Mouse (Mus musculus): Measurements from ENCODE around the gene Iqsec2. TPM values are rescaled to one million over a fixed set of nuclear protein-coding genes. Genes with fewer than 3 reads are reported as not detected.

The Iqsec2 gene
- polyA plus RNA-seq, 1 experiment from 2014 or later: 7.3 TPM

DNA sequence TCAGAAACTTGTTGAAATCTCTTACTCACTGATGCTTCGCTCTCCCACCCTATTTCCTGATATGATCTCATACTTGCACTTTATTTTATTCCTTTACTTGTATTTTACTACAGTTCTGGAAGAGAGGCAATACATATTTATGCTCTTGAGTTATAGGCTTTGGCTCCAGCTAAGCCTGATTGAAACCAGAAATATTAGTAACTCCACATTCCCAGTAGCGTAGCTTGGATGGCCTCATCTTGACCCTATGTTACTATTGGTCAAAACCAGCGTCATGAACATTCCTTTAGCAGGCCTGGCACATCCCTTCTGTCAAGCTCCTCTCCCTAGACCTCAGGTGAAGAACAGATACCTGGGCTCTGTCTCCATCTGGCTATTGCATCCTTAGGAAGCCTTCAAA is 14.2 kb downstream of the Iqsec2 start:
- Histone ChIP-seq H3K4me3 (ENCODE audit: low read depth, low read length) (no peak overlapping the region), H3K27me3 (replicated peaks; ENCODE audit: control insufficient read depth, insufficient read depth, low read length) (no peaks in the 10 kb centered on the region), H3K4me1 (replicated peaks; ENCODE audit: control insufficient read depth, insufficient read depth, low read length) (no peaks in the 10 kb centered on the region), H3K36me3 (ENCODE audit: control insufficient read depth, insufficient read depth) (no peaks in the 10 kb centered on the region), H3K4me2 (replicated peaks; ENCODE audit: low read depth) (no peak overlapping the region), H3K9me3 (ENCODE audit: control insufficient read depth) (no peaks in the 10 kb centered on the region), H3K9ac (ENCODE audit: low read depth, low read length) (no peak overlapping the region), H3K27ac (ENCODE audit: low read depth, low read length) (no peak overlapping the region)
- WGBS: 74% methylated on average over 3 of the region's 3 CpGs
- TF ChIP-seq CTCF (IDR thresholded peaks at IDR 0.05; ENCODE audit: low read depth): no peak
- ATAC-seq: no peak

DNA sequence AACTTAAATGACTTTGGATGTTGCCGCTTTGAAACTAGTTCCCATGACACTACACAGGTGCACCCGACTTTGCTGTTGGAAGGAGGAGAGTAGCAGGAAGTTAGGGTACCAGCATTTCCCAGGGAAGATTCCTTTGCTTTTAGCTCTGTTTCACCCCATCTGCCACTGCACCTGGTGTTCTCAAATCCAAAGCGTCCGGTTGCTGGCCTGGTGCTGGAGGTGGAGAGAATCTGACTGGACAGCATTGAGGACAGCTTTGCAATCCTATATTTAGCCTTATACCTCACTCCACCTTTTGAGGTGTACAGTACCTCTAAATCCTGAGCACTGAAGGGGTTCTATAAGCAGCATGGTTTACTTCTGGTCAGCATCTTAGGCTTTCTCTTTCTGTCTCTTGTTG is 17.3 kb downstream of the Iqsec2 start:
- no peak for ATAC-seq
- H3K4me2 ChIP-seq (replicated peaks; ENCODE audit: low read depth): no peak overlapping the region
- H3K4me1 ChIP-seq (replicated peaks; ENCODE audit: control insufficient read depth, insufficient read depth, low read length): no peaks in the 10 kb centered on the region
- H3K9me3 ChIP-seq (ENCODE audit: control insufficient read depth): no peaks in the 10 kb centered on the region
- no peak overlapping the region for H3K4me3 ChIP-seq (ENCODE audit: low read depth, low read length)
- no peak for TF ChIP-seq CTCF (IDR thresholded peaks at IDR 0.05; ENCODE audit: low read depth)
- no peak overlapping the region for H3K9ac ChIP-seq (ENCODE audit: low read depth, low read length)
- no peaks in the 10 kb centered on the region for H3K36me3 ChIP-seq (ENCODE audit: control insufficient read depth, insufficient read depth)
- no peaks in the 10 kb centered on the region for H3K27me3 ChIP-seq (replicated peaks; ENCODE audit: control insufficient read depth, insufficient read depth, low read length)
- H3K27ac ChIP-seq (ENCODE audit: low read depth, low read length): no peak overlapping the region
- 92% methylated on average over 4 of the region's 4 CpGs for WGBS

DNA sequence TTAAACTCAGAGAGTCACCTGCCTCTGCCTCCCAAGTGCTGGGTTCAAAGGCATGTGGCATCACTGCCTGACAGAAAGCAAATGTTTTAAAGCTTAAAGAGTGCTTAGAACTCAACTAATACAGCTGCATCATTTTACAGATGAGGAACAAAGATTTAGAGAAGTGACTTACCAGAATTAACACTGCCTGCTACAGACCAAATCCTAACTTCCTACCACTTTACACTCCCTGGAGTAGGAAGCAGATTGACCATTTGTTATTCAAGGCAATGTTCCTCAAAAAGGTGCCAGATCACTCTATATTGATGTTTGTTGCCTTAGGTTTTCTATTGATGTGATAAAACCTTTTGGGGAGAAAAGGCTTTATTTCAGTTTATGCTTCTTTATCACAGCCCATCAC is 20.0 kb downstream of the Iqsec2 start:
- no peaks in the 10 kb centered on the region; the same call in 1 of the 2 replicates for H3K27me3 ChIP-seq (replicated peaks; ENCODE audit: control insufficient read depth, insufficient read depth, low read length)
- no peak overlapping the region for H3K27ac ChIP-seq (ENCODE audit: low read depth, low read length)
- no peaks in the 10 kb centered on the region for H3K4me1 ChIP-seq (replicated peaks; ENCODE audit: control insufficient read depth, insufficient read depth, low read length)
- no peaks in the 10 kb centered on the region for H3K9me3 ChIP-seq (ENCODE audit: control insufficient read depth)
- no peaks in the 10 kb centered on the region for H3K36me3 ChIP-seq (ENCODE audit: control insufficient read depth, insufficient read depth)
- no peak for ATAC-seq
- no peak overlapping the region for H3K9ac ChIP-seq (ENCODE audit: low read depth, low read length)
- H3K4me2 ChIP-seq (replicated peaks; ENCODE audit: low read depth): no peak overlapping the region
- TF ChIP-seq CTCF (IDR thresholded peaks at IDR 0.05; ENCODE audit: low read depth): no peak
- H3K4me3 ChIP-seq (ENCODE audit: low read depth, low read length): no peak overlapping the region

DNA sequence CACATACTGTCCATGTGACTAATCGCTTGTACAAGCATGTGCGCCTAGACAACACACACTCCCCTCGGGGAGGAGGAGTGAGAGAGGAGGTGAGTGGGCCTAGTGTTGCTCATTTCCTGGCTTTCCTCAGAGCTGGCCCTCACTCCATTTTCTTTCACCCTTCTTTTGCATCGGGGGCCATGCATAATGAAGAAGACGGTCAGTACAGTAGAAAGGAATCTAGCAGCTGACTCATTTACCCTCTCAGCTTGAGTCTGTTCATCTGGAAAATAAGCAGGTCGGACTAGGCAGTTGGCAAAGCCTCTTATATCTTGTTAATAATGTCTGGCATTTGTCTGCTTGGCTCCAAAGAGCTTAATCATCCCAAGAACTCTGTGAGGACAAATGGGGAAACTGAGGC is 22.1 kb downstream of the Iqsec2 start:
- Histone ChIP-seq H3K27me3 (replicated peaks; ENCODE audit: control insufficient read depth, insufficient read depth, low read length) (no peaks in the 10 kb centered on the region; the same call in 1 of the 2 replicates), H3K9me3 (ENCODE audit: control insufficient read depth) (no peaks in the 10 kb centered on the region), H3K36me3 (ENCODE audit: control insufficient read depth, insufficient read depth) (no peaks in the 10 kb centered on the region), H3K9ac (ENCODE audit: low read depth, low read length) (no peak overlapping the region), H3K27ac (ENCODE audit: low read depth, low read length) (no peak overlapping the region), H3K4me3 (ENCODE audit: low read depth, low read length) (no peak overlapping the region), H3K4me1 (replicated peaks; ENCODE audit: control insufficient read depth, insufficient read depth, low read length) (no peaks in the 10 kb centered on the region), H3K4me2 (replicated peaks; ENCODE audit: low read depth) (no peak overlapping the region)
- ATAC-seq: no peak
- 79% methylated on average over 6 of the region's 6 CpGs for WGBS
- no peak for TF ChIP-seq CTCF (IDR thresholded peaks at IDR 0.05; ENCODE audit: low read depth)

DNA sequence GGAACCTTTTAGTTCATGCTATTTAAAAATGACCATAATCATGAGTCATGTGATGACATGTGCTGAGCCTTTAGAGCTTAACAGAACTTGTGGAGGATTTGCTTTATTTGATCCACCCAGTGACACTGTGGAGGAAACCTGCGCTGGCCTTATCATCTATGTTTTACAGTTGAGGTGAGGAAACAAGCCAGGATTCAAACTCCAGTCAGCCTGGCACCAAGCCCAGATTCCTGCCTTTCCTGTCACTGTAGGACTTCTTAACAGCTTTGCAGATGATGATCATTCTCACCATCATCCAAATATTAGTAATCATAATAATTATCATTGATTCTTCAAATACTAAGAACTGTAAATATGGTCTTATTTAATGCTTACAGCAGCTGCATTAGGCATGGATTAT is 24.5 kb downstream of the Iqsec2 start:
- H3K27me3 ChIP-seq (replicated peaks; ENCODE audit: control insufficient read depth, insufficient read depth, low read length): no peaks in the 10 kb centered on the region; the same call in 1 of the 2 replicates
- 50% methylated on average over 1 of the region's 1 CpGs for WGBS
- no peak overlapping the region for H3K4me3 ChIP-seq (ENCODE audit: low read depth, low read length)

DNA sequence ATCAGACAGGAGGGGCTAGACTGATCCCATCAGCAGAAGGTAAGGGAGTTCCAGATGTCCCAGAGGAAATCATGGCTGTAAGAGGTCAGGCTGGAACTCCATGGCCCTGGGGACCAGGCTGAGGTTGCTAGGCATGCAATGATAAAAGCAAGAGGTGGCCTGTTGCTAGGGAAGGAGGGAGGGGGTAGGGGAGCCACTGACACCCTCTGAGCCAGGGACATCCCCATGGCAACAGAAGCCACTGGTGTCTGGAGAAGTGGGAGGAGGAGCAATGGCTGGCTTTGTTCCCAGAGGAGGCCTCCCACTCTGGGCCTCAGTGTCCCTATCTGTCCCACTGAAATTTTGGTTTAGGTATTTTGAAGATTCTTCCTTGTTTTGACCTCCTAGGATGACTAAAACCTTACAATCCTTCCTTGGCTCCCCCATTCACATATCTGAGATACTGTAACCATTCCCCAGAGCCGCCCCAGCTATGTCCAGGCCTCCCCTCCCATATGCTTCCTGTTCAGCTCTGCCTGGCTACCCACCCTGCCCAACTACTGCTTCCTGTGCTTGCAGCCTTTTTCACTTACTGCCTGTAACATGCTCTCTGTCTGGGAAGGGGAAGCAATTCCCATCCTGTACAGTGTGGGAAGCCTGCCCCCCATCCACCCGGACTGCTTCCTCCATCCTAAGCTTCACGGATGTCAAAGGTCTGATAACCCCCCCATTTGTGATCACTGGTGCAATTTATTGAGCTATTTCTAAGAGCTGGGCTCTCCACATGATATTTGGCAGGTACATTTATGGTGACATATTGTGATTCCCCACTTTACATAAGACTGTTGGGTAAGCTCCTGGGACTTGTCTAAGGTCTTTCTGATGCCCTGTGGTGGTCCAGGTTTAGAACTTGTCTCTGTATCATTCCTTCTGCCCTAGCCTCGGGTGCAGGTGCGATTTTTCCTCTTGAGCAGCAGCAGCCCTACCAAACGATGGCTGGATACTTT is 27.3 kb downstream of the Iqsec2 start:
- H3K36me3 ChIP-seq (ENCODE audit: control insufficient read depth, insufficient read depth): no peaks in the 10 kb centered on the region
- no peaks in the 10 kb centered on the region for H3K4me1 ChIP-seq (replicated peaks; ENCODE audit: control insufficient read depth, insufficient read depth, low read length)
- ATAC-seq: no peak
- H3K9ac ChIP-seq (ENCODE audit: low read depth, low read length): no peak overlapping the region
- no peak overlapping the region for H3K4me3 ChIP-seq (ENCODE audit: low read depth, low read length)
- H3K9me3 ChIP-seq (ENCODE audit: control insufficient read depth): no peaks in the 10 kb centered on the region
- H3K27me3 ChIP-seq (replicated peaks; ENCODE audit: control insufficient read depth, insufficient read depth, low read length): no peaks in the 10 kb centered on the region; the same call in 1 of the 2 replicates
- no peak overlapping the region for H3K27ac ChIP-seq (ENCODE audit: low read depth, low read length)
- WGBS: 59% methylated on average over 6 of the region's 6 CpGs
- TF ChIP-seq CTCF (IDR thresholded peaks at IDR 0.05; ENCODE audit: low read depth): no peak
- no peak overlapping the region for H3K4me2 ChIP-seq (replicated peaks; ENCODE audit: low read depth)

More for the DNA sequence above, 24.5 kb downstream of the Iqsec2 start:
- ATAC-seq: no peak
- no peak overlapping the region for H3K27ac ChIP-seq (ENCODE audit: low read depth, low read length)
- H3K36me3 ChIP-seq (ENCODE audit: control insufficient read depth, insufficient read depth): no peaks in the 10 kb centered on the region
- no peaks in the 10 kb centered on the region for H3K4me1 ChIP-seq (replicated peaks; ENCODE audit: control insufficient read depth, insufficient read depth, low read length)
- no peaks in the 10 kb centered on the region for H3K9me3 ChIP-seq (ENCODE audit: control insufficient read depth)
- no peak overlapping the region for H3K4me2 ChIP-seq (replicated peaks; ENCODE audit: low read depth)
- TF ChIP-seq CTCF (IDR thresholded peaks at IDR 0.05; ENCODE audit: low read depth): no peak
- no peak overlapping the region for H3K9ac ChIP-seq (ENCODE audit: low read depth, low read length)

All from intestine, postnatal 0 days (tissue).